Mouse (Mus musculus): ENCODE measurements around the gene Cdkn1c.

Cdkn1c gene

GRCm38 (mm10) chr7:143437231-143437893 is 23.5 kb downstream of the Cdkn1c start:
- DNase-seq (ENCODE audit: low read depth, low spot score): no peak

- no peak for DNase-seq (ENCODE audit: low read depth, low spot score)
Measured at GRCm38 (mm10) chr7:143433331-143433730, 27.5 kb downstream of the Cdkn1c start.

DNA sequence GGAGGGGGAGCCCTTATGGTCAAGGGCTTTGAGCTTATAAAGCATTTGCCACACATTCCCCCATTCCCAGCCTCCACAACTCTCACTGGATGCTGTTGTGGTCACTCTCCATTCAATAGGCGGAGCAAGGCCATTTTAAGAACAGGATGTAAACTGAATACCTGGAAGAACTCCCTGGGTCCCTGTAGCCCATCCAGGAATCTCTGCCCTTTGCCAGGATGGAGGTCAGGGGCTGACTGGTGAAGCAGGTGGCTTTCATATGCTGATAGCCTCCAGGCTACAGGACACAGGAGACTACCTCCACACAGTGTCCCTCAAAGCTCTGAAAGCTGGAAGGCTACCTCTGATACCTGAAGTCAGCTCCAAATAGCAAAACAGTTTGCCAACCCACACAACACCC is 28.2 kb downstream of the Cdkn1c start:
- DNase-seq (ENCODE audit: low read depth, low spot score): no peak

DNA sequence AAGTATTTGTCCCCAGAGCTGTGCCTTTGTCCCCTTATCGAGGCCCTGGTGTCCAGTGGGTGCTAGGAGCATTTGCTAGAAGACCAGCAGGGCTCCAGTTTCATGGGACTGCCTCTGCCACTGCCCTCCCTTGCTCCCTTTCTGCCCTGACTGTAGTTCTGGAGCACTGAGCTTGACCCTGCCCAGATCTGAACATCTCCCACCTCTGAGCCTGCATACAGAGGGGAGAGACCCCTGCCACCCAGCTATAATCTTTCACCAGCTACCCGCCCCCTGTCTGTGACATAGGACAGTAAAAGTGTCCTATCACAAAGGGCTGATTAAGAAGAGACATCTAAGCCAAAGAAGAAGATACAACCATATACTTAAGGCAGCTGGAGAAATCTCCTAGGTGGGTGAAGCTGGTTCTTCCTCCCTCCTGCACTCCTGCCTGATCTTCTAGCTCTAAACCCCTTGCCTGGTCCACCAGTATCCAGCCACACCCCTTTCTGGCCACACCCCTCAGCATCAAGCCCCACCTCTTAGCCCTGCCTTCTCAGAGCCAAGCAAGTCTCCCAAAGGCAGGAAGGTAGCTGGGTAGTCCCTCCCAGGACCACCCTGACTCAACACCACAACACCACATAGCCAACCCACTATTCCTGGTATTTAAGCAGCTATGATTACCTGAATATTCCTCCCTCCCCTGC is 31.9 kb downstream of the Cdkn1c start:
- DNase-seq (ENCODE audit: low read depth, low spot score): no peak

DNA sequence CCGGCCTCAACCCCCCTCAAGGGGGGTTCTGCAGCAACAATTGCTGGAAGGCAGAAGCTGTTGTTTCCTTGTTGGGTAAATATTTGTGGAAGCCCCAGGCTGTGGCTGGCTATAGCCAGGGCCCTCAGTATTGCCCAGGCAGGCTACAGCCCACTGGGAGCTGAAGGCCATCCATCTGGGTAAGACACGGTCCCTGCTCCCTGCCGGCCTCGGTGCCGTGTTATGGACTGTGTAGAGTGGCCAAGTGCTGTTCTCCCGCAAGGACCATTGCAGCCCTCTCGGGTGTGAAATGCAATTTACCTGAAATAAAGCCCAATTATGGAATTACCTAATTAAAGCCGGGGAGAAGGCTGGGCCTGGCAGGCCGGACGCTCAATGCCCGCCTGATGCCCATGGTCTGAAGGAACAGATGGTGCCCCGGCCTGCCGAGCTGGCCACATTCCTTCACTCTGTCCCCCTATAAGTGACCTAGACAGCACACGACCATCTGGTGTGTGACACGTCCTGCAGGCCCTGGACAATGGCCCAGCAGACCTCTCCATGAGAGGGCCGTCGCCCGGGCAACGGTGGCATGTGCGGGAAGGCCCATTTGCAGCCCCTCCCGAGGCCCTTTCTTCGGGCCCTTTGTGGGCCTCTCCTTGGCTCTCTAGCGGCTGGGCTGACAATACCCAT is 32.6 kb downstream of the Cdkn1c start:
- DNase-seq (ENCODE audit: low read depth, low spot score): no peak

DNA sequence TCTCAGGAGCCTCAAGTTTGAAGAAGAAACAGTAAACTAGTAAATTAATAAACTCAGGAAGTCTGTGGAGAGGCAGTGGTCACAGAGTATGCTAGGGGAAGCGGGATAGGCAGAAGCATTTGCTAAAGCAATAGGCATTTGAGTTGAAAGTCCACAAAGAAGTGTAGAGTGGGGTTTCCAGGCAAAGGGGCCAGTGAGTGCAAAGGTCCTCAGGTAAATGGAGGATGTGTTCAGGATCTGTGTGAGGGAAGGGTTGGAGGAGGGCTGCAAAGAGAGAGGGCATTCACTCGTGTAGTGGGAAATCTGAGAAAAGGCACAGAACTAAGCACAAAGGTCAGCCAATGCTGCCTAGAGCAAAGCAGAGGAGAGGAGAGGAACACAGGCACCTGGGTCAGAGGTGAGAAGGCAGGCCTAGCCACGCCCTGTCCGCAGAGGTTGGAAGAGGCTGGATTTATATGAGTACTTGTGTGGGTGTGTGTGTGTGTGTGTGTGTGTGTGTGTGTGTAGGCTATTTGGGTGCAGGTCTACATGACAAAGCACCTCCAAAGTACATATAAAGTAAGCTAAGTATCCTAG is 41.2 kb downstream of the Cdkn1c start:
- DNase-seq (ENCODE audit: low read depth, low spot score): no peak

DNA sequence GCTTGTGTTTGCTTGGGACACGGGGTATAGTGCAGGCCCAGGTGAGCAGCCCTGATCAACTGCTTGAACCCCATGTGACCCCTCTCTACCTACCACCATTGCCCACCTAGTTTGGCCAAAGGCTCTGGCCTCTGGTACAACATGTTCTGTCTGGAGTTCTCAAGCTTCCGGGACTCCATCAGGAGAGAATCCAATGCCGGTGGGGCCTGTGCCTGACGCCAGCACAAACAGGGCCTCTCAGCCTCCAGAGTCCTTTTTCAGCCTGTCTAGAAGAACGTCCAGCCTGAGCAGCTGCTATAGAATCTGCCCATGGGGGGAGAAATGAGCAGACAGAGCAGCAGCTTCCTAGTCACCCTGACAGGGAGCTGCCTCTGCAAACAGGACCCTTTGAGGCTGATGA is 43.0 kb downstream of the Cdkn1c start:
- DNase-seq (ENCODE audit: low read depth, low spot score): no peak

- DNase-seq (ENCODE audit: low read depth, low spot score): peak; percentile 57
Measured at GRCm38 (mm10) chr7:143416406-143416805, 44.4 kb downstream of the Cdkn1c start.

DNA sequence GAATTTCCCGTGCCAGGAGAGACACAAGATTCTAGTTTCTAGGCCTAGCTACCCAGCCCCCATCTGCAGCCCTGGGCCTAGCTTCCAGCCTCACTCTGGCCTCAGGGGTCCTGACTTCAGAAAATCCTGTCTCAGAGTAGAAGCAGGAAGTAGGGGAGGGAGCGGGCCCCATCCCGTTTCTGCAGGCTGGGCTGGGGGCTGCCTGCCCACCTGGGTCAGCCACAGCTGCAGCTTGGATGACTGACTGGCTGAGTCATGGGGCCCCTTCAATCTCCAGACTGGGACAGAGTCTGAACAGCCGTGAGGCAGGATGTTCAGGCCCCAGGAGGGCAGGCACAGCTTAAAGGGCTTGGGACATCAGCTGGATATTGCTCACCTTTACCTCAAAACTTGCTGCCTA is 45.8 kb downstream of the Cdkn1c start:
- DNase-seq (ENCODE audit: low read depth, low spot score): peak; percentile 28

DNA sequence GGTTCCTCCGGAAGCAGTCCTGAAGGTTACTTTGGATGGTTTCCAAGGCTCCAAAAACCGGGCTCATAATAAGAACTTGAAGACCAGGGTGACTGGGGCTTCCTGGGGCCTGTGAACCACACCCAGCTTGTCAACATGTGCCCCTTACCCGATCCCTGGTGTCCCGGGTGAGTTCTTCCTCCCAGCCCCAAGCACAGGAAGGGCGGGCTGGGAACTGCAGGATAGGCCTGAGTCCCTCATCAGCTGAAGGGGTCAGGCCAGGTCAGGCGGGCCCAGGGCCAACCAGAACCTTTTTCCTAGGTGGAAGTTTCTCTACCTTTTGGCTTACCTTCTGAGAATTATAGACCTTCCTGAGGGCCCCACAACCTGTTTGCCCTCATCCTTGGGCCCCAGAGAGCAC is 48.2 kb downstream of the Cdkn1c start:
- DNase-seq (ENCODE audit: low read depth, low spot score): no peak

DNA sequence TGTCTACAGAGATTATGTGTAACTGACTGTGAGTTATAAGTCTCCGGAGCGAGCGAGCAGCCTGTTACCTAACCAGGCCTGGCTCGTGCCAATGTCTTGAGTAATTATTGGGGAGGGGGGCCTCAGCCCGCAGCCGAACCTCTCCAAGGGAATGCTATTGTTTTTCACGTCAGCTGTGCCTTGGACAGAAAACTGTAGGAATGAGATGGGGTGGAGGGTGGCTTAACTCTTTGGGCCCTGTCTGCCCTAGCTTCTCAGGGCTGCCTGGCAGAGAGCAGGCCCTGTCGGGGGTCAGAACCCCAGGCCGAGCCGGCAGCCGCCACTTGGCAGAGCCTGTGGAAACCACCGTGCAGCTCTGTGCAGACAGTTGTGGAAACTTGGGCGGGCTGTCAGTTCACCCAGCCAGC is 52.2 kb downstream of the Cdkn1c start:
- no peak for DNase-seq (ENCODE audit: low read depth, low spot score)
